Mouse (Mus musculus): ENCODE data around the gene Ifnz.
"Not testable (repeated sequence)": the region's sequence is repeated elsewhere in the genome, so short reads cannot be mapped to it uniquely, and the experiment has no call there.

Gene Ifnz

GRCm38 (mm10) chr4:88788402-88788801 is 6.5 kb downstream of the Ifnz start, which contains the start of gene Gm13277:
Gene Gm13277 (plus strand): TSS chr4:88788632.
- DNase-seq (ENCODE audit: low spot score), result peak; percentile 58

GRCm38 (mm10) chr4:88791250-88791649 is 9.3 kb downstream of the Ifnz start, which contains the start of gene Gm13278:
Gene Gm13278 (plus strand): TSS chr4:88791550.
- DNase-seq (ENCODE audit: low spot score), result not testable (repeated sequence)

- peak; percentile 42 for DNase-seq (ENCODE audit: low spot score)
Measured at GRCm38 (mm10) chr4:88793936-88794675, 12.2 kb downstream of the Ifnz start, which contains the start of gene Gm13275. Gene Gm13275 (plus strand): TSS chr4:88794487.

- DNase-seq (ENCODE audit: low spot score), result not testable (repeated sequence)
Measured at GRCm38 (mm10) chr4:88797097-88797496, 15.2 kb downstream of the Ifnz start, which contains the start of gene Gm13279. Gene Gm13279 (plus strand): TSS chr4:88797397.

- DNase-seq (ENCODE audit: low spot score), result not testable (repeated sequence)
Measured at GRCm38 (mm10) chr4:88799365-88799764, 17.4 kb downstream of the Ifnz start, which contains the start of gene Gm13285. Gene Gm13285 (plus strand): TSS chr4:88799665.

GRCm38 (mm10) chr4:88802954-88803353 is 21.0 kb downstream of the Ifnz start, which contains the start of gene Gm13287:
Gene Gm13287 (plus strand): TSS chr4:88803254.
- not testable (repeated sequence) for DNase-seq (ENCODE audit: low spot score)

GRCm38 (mm10) chr4:88805231-88805630 is 23.3 kb downstream of the Ifnz start, which contains the start of gene Gm13288:
Gene Gm13288 (plus strand): TSS chr4:88805531.
- not testable (repeated sequence) for DNase-seq (ENCODE audit: low spot score)

GRCm38 (mm10) chr4:88805761-88806160 is 23.8 kb downstream of the Ifnz start:
- DNase-seq (ENCODE audit: low spot score), result not testable (repeated sequence)

GRCm38 (mm10) chr4:88815928-88816327 is 34.0 kb downstream of the Ifnz start, which contains the start of gene Ifna7:
Gene Ifna7 (plus strand): TSS chr4:88816228.
- DNase-seq (ENCODE audit: low spot score), result no peak

- DNase-seq (ENCODE audit: low spot score), result no peak
Measured at GRCm38 (mm10) chr4:88819659-88820058, 37.7 kb downstream of the Ifnz start, which contains the start of gene Ifna11. Gene Ifna11 (plus strand): TSS chr4:88819959.

GRCm38 (mm10) chr4:88822995-88823394 is 41.1 kb downstream of the Ifnz start:
- no peak for DNase-seq (ENCODE audit: low spot score)

- not testable (repeated sequence) for DNase-seq (ENCODE audit: low spot score)
Measured at GRCm38 (mm10) chr4:88827116-88827515, 45.2 kb downstream of the Ifnz start, which contains the start of gene Ifna6. Gene Ifna6 (plus strand): TSS chr4:88827416.

GRCm38 (mm10) chr4:88830523-88830922 is 48.6 kb downstream of the Ifnz start:
- no peak for DNase-seq (ENCODE audit: low spot score)

All from layer of hippocampus, adult 9-10 months (tissue).